22 mouse cellular contexts compared by ENCODE assay signal in the genomic region with DNA sequence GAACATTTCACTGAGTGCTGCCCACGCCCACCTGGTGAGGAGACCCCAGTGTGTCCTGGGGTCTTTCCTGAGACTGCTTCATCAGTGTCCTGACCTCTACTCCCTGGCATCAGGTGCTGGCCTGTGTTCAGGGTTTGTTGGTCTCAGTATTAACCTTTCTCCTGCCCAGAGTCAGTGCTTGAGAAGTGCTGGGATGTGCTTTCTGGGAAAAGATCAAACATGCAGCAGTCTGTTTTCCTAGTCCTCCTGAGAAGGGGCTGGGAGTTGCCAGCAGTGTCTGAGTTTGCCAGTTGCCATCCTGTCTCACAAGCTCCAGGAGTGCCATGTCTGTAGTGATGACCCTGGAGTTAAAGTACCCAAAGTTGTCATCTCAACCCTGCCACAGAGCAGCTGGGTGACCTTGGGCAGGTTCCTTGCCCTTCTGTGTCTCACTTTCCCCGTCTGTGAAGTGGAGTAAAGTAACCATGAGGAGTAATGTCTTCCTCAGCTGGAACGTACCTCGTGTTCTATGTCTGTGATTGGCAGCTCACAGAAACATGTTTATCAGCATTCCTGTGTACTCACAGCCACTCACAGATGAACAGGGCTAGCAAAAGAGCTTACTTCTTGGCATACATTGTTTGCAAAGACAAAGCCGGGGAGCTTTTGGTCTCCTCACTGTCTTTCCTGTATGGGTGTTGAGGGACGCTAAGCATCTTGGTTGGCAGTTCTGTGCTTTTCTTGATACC. TPM values are rescaled to one million over a fixed set of nuclear protein-coding genes. Genes with fewer than 3 reads are reported as not detected.
DNase-seq lines count a peak whose midpoint lies in the region; ATAC-seq and TF ChIP-seq lines count a peak whose summit lies in the region.
"Had no signal": no experiment of that assay in that cellular context is flagged by ENCODE, and none has a peak within 500 bp of the region (broad histone marks: within the 10 kb centered on the region; RNA-seq: fewer than 3 reads in every experiment).

No protein-coding gene starts in this region.

- H3K4me2 ChIP-seq in heart, embryonic 13.5 days = no peak overlapping the region
- H3K4me2 ChIP-seq in heart, postnatal 0 days (ENCODE audit: low read depth, low read length) = no peak overlapping the region
- H3K4me2 ChIP-seq: embryonic facial prominence, embryonic 13.5 days; forebrain, embryonic 13.5 days; heart, embryonic 12.5 days; hindbrain, embryonic 13.5 days had no signal

- H3K36me3 ChIP-seq in heart, embryonic 13.5 days = peaks cover 15% of the 10 kb centered on the region
- H3K36me3 ChIP-seq in heart, postnatal 0 days (replicated peaks; ENCODE audit: control insufficient read depth, insufficient read depth, low read length) = no peaks in the 10 kb centered on the region; the same call in 1 of the 2 replicates

- H3K4me3 ChIP-seq in heart, embryonic 13.5 days = no peak overlapping the region
- no peak overlapping the region for H3K4me3 ChIP-seq in heart, postnatal 0 days (ENCODE audit: low read depth, low read length)
- H3K4me3 ChIP-seq: embryonic facial prominence, embryonic 13.5 days; forebrain, embryonic 13.5 days; heart, embryonic 12.5 days; hindbrain, embryonic 13.5 days had no signal

- ATAC-seq in heart, embryonic 13.5 days (ENCODE audit: extremely low read depth, insufficient number of reproducible peaks, low FRiP score, low TSS enrichment) = no peak
- ATAC-seq in heart, postnatal 0 days (ENCODE audit: insufficient read depth, low read depth) = no peak
- ATAC-seq: activated CD4-positive, CD25-positive, alpha-beta regulatory T cell, adult 4 months; forebrain, embryonic 13.5 days; forebrain, postnatal 0 days; hindbrain, postnatal 0 days; Patski had no signal

- peaks cover 74% of the 10 kb centered on the region for H3K4me1 ChIP-seq in heart, embryonic 13.5 days
- peaks cover 20% of the 10 kb centered on the region for H3K4me1 ChIP-seq in heart, postnatal 0 days (ENCODE audit: control insufficient read depth, insufficient read depth)

- WGBS in heart, embryonic 13.5 days = 45% methylated on average over 6 of the region's 6 CpGs
- WGBS in heart, postnatal 0 days = 45% methylated on average over 6 of the region's 6 CpGs

- no peak for DNase-seq in heart, adult 11 months
- peak; percentile 53 for DNase-seq in heart, postnatal 0 days (ENCODE audit: low spot score)
- no peak for DNase-seq in heart, adult 18-20 months
- peak; percentile 22 to 23 for DNase-seq in kidney, adult 8-10 months
- DNase-seq in kidney, postnatal 4 days = no peak
- DNase-seq in lung, postnatal 36 days = peak; percentile 44
- no peak for DNase-seq in lung, postnatal 14 days
- DNase-seq: adrenal gland, postnatal 14 days; cerebellum, adult 11-12 months; cerebellum, adult 9-10 months; cerebellum, postnatal 25 days; forebrain, postnatal 0 days; gastrocnemius, postnatal 14 days had no signal

- no peaks in the 10 kb centered on the region for H3K9me3 ChIP-seq in heart, embryonic 13.5 days
- no peaks in the 10 kb centered on the region for H3K9me3 ChIP-seq in heart, postnatal 0 days (replicated peaks; ENCODE audit: control insufficient read depth, low read length)
- H3K9me3 ChIP-seq: embryonic facial prominence, embryonic 13.5 days; forebrain, embryonic 13.5 days; heart, embryonic 12.5 days; hindbrain, embryonic 13.5 days had no signal

- no peaks in the 10 kb centered on the region for H3K27me3 ChIP-seq in heart, embryonic 13.5 days (replicated peaks)
- H3K27me3 ChIP-seq in heart, postnatal 0 days (ENCODE audit: control insufficient read depth, insufficient read depth, low read length) = no peaks in the 10 kb centered on the region
- H3K27me3 ChIP-seq: CH12.LX; embryonic facial prominence, embryonic 13.5 days; heart, embryonic 12.5 days; hindbrain, embryonic 13.5 days; Patski had no signal

- H3K9ac ChIP-seq in heart, embryonic 13.5 days = peak overlapping the region; percentile 16; the same call in 1 of the 2 replicates
- H3K9ac ChIP-seq in heart, postnatal 0 days (replicated peaks; ENCODE audit: low read depth, low read length) = no peak overlapping the region
- H3K9ac ChIP-seq: embryonic facial prominence, embryonic 13.5 days; forebrain, embryonic 13.5 days; forebrain, postnatal 0 days; heart, embryonic 12.5 days; hindbrain, embryonic 13.5 days had no signal

- peak overlapping the region; percentile 49 for H3K27ac ChIP-seq in heart, embryonic 13.5 days (replicated peaks)
- H3K27ac ChIP-seq in heart, postnatal 0 days (ENCODE audit: low read depth) = peak overlapping the region; percentile 43; the same call in 1 of the 2 replicates
- H3K27ac ChIP-seq: embryonic facial prominence, embryonic 13.5 days; forebrain, embryonic 13.5 days; hindbrain, embryonic 13.5 days; hindbrain, postnatal 0 days had no signal

- no peak for TF ChIP-seq CTCF in heart, postnatal 0 days (IDR thresholded peaks at IDR 0.05; ENCODE audit: low read depth)

- no peak for TF ChIP-seq EP300 in heart, postnatal 0 days (IDR thresholded peaks at IDR 0.05; ENCODE audit: low read depth)

RNA-seq across cellular contexts. Expression of a gene that starts 50.4 kb away (rescaled TPM):
- polyA plus RNA-seq in heart, embryonic 13.5 days (2015; fragmentation: Nextera tagmentation; extraction: Ambion mirVana) = 6.9 and 8.2 TPM in 2 replicates
- 19.1 and 23.9 TPM in 2 replicates for total RNA-seq in heart, postnatal 0 days (2014; rRNA removed; ENCODE audit: low replicate concordance)
- polyA plus RNA-seq in heart, postnatal 0 days (2015; fragmentation: Nextera tagmentation; extraction: Ambion mirVana) = 3.4 and 4.5 TPM in 2 replicates
- 10 to 100 TPM in 1 of 2 experiments, 1 to 10 TPM in 1; 7.9 to 11.9 TPM for total RNA-seq in heart, adult 18-20 months (2021)

RNA-seq across cellular contexts. Expression of a gene that starts 50.5 kb away (rescaled TPM):
- 25.5 and 26.0 TPM in 2 replicates for polyA plus RNA-seq in heart, embryonic 13.5 days (2015; fragmentation: Nextera tagmentation; extraction: Ambion mirVana)
- 66.6 and 70.8 TPM in 2 replicates for total RNA-seq in heart, postnatal 0 days (2014; rRNA removed; ENCODE audit: low replicate concordance)
- 14.5 and 14.9 TPM in 2 replicates for polyA plus RNA-seq in heart, postnatal 0 days (2015; fragmentation: Nextera tagmentation; extraction: Ambion mirVana)
- total RNA-seq in heart, adult 18-20 months (2021) = 10 to 100 TPM; 48.1 to 57.9 TPM

Comparison
In these comparisons a context has a peak if more than half of its experiments do, and no peak if none do; other contexts are left out.
1. DNase-seq: peak in heart, postnatal 0 days (single experiment), kidney, adult 8-10 months (2 of 2) and lung, postnatal 36 days (single experiment); none in heart, adult 11 months (single experiment), heart, adult 18-20 months (0 of 2), kidney, postnatal 4 days (0 of 2) and lung, postnatal 14 days (single experiment).